Mouse (Mus musculus): ENCODE data around the gene Vmn1r222. TPM values are rescaled to one million over a fixed set of nuclear protein-coding genes. Genes with fewer than 3 reads are reported as not detected.
"Not testable (repeated sequence)": the region's sequence is repeated elsewhere in the genome, so short reads cannot be mapped to it uniquely, and the experiment has no call there.

The Vmn1r222 gene
- polyA plus RNA-seq (2011; ENCODE audit: insufficient read length, low read depth, missing spikeins), result not detected in 2 replicates

GRCm38 (mm10) chr13:23235847-23236246, at the start of gene Vmn1r222:
Gene Vmn1r222 (minus strand): TSS chr13:23235947.
- not testable (repeated sequence) for H3K4me1 ChIP-seq (ENCODE audit: control insufficient read depth, insufficient read depth, low read length); H3K27ac ChIP-seq (ENCODE audit: insufficient read depth, low read length); H3K4me3 ChIP-seq (ENCODE audit: insufficient read depth, low read length)

GRCm38 (mm10) chr13:23285191-23285920, 49.6 kb upstream of the Vmn1r222 start:
- TF ChIP-seq CTCF (IDR thresholded peaks at IDR 0.05; ENCODE audit: borderline replicate concordance, insufficient read depth, low read length) (no peak), POLR2A (IDR thresholded peaks at IDR 0.05; ENCODE audit: low read depth, low read length) (no peak)
- Histone ChIP-seq H3K27ac (ENCODE audit: insufficient read depth, low read length) (no peak overlapping the region), H3K4me1 (ENCODE audit: control insufficient read depth, insufficient read depth, low read length) (0 out of 2 replicates have a peak, but pooled peaks cover 2% of the 10 kb centered on the region), H3K4me3 (ENCODE audit: insufficient read depth, low read length) (peak overlapping the region; percentile 86)

GRCm38 (mm10) chr13:23279992-23280391, 44.2 kb upstream of the Vmn1r222 start:
- TF ChIP-seq POLR2A (IDR thresholded peaks at IDR 0.05; ENCODE audit: low read depth, low read length) (no peak), CTCF (IDR thresholded peaks at IDR 0.05; ENCODE audit: borderline replicate concordance, insufficient read depth, low read length) (no peak)
- Histone ChIP-seq H3K4me1 (ENCODE audit: control insufficient read depth, insufficient read depth, low read length) (0 out of 2 replicates have a peak, but pooled peaks cover 2% of the 10 kb centered on the region), H3K27ac (ENCODE audit: insufficient read depth, low read length) (no peak overlapping the region), H3K4me3 (ENCODE audit: insufficient read depth, low read length) (no peak overlapping the region)

- Histone ChIP-seq H3K27ac (ENCODE audit: insufficient read depth, low read length) (no peak overlapping the region), H3K4me1 (ENCODE audit: control insufficient read depth, insufficient read depth, low read length) (0 out of 2 replicates have a peak, but pooled peaks cover 2% of the 10 kb centered on the region)
- no peak for TF ChIP-seq CTCF (IDR thresholded peaks at IDR 0.05; ENCODE audit: borderline replicate concordance, insufficient read depth, low read length)
- TF ChIP-seq POLR2A (IDR thresholded peaks at IDR 0.05; ENCODE audit: low read depth, low read length), result no peak
Measured at GRCm38 (mm10) chr13:23279576-23279975, 43.8 kb upstream of the Vmn1r222 start.

GRCm38 (mm10) chr13:23270321-23271101, 34.8 kb upstream of the Vmn1r222 start:
- Histone ChIP-seq H3K4me1 (ENCODE audit: control insufficient read depth, insufficient read depth, low read length) (no peaks in the 10 kb centered on the region), H3K4me3 (ENCODE audit: insufficient read depth, low read length) (peak overlapping the region; percentile 73), H3K27ac (ENCODE audit: insufficient read depth, low read length) (no peak overlapping the region)
- TF ChIP-seq POLR2A (IDR thresholded peaks at IDR 0.05; ENCODE audit: low read depth, low read length), result no peak
- no peak for TF ChIP-seq CTCF (IDR thresholded peaks at IDR 0.05; ENCODE audit: borderline replicate concordance, insufficient read depth, low read length)

More at GRCm38 (mm10) chr13:23279576-23279975, 43.8 kb upstream of the Vmn1r222 start:
- no peak overlapping the region for H3K4me3 ChIP-seq (ENCODE audit: insufficient read depth, low read length)

GRCm38 (mm10) chr13:23269681-23270080, 33.9 kb upstream of the Vmn1r222 start:
- Histone ChIP-seq H3K4me1 (ENCODE audit: control insufficient read depth, insufficient read depth, low read length) (no peaks in the 10 kb centered on the region), H3K27ac (ENCODE audit: insufficient read depth, low read length) (no peak overlapping the region), H3K4me3 (ENCODE audit: insufficient read depth, low read length) (peak overlapping the region; percentile 73)
- no peak for TF ChIP-seq POLR2A (IDR thresholded peaks at IDR 0.05; ENCODE audit: low read depth, low read length)
- no peak for TF ChIP-seq CTCF (IDR thresholded peaks at IDR 0.05; ENCODE audit: borderline replicate concordance, insufficient read depth, low read length)

GRCm38 (mm10) chr13:23269127-23269526, 33.4 kb upstream of the Vmn1r222 start:
- H3K4me3 ChIP-seq (ENCODE audit: insufficient read depth, low read length); H3K27ac ChIP-seq (ENCODE audit: insufficient read depth, low read length); H3K4me1 ChIP-seq (ENCODE audit: control insufficient read depth, insufficient read depth, low read length): not testable (repeated sequence)

- not testable (repeated sequence) for H3K27ac ChIP-seq (ENCODE audit: insufficient read depth, low read length); H3K4me1 ChIP-seq (ENCODE audit: control insufficient read depth, insufficient read depth, low read length); H3K4me3 ChIP-seq (ENCODE audit: insufficient read depth, low read length)
Measured at GRCm38 (mm10) chr13:23268606-23269005, 32.9 kb upstream of the Vmn1r222 start.

- no peaks in the 10 kb centered on the region for H3K4me1 ChIP-seq (ENCODE audit: control insufficient read depth, insufficient read depth, low read length)
- TF ChIP-seq POLR2A (IDR thresholded peaks at IDR 0.05; ENCODE audit: low read depth, low read length), result no peak
- no peak for TF ChIP-seq CTCF (IDR thresholded peaks at IDR 0.05; ENCODE audit: borderline replicate concordance, insufficient read depth, low read length)
- no peak overlapping the region for H3K4me3 ChIP-seq (ENCODE audit: insufficient read depth, low read length)
- no peak overlapping the region for H3K27ac ChIP-seq (ENCODE audit: insufficient read depth, low read length)
Measured at GRCm38 (mm10) chr13:23258546-23259048, 22.9 kb upstream of the Vmn1r222 start.

- H3K4me3 ChIP-seq (ENCODE audit: insufficient read depth, low read length); H3K4me1 ChIP-seq (ENCODE audit: control insufficient read depth, insufficient read depth, low read length); H3K27ac ChIP-seq (ENCODE audit: insufficient read depth, low read length): not testable (repeated sequence)
Measured at GRCm38 (mm10) chr13:23246834-23247233, 11.1 kb upstream of the Vmn1r222 start, which contains the start of gene Vmn1r223. Gene Vmn1r223 (plus strand): TSS chr13:23247134.

GRCm38 (mm10) chr13:23213827-23214226, 21.9 kb downstream of the Vmn1r222 start, which contains the start of gene Vmn1r221:
Gene Vmn1r221 (plus strand): TSS chr13:23214127.
- not testable (repeated sequence) for H3K27ac ChIP-seq (ENCODE audit: insufficient read depth, low read length); H3K4me3 ChIP-seq (ENCODE audit: insufficient read depth, low read length)

GRCm38 (mm10) chr13:23203885-23204284, 31.9 kb downstream of the Vmn1r222 start:
- not testable (repeated sequence) for H3K27ac ChIP-seq (ENCODE audit: insufficient read depth, low read length); H3K4me3 ChIP-seq (ENCODE audit: insufficient read depth, low read length); H3K4me1 ChIP-seq (ENCODE audit: control insufficient read depth, insufficient read depth, low read length)

More at GRCm38 (mm10) chr13:23213827-23214226, 21.9 kb downstream of the Vmn1r222 start, which contains the start of gene Vmn1r221:
- H3K4me1 ChIP-seq (ENCODE audit: control insufficient read depth, insufficient read depth, low read length), result not testable (repeated sequence)

All from embryonic fibroblast, embryonic 13.5 days (primary cell).